Mouse (Mus musculus) hindbrain, embryonic 13.5 days (tissue): Measurements from ENCODE around the gene Gfod1. TPM values are rescaled to one million over a fixed set of nuclear protein-coding genes. Genes with fewer than 3 reads are reported as not detected.

Experiments used
- ATAC-seq: fragments of 200-750 bp; cut with Nextera tagmentation; 2 replicates; pipeline ENCODE4 v1.8.0; 2017; ENCODE audit warnings: moderate TSS enrichment; ENCODE audit not compliant: low FRiP score
- H3K27ac ChIP-seq: fragments of 300-500 bp; sonication (generic); 2 replicates; pipeline ENCODE4 v1.5.1; 2015; ENCODE audit warnings: inconsistent platforms, mild to moderate bottlenecking, moderate library complexity
- H3K27me3 ChIP-seq: fragments of 300-500 bp; sonication (generic); 2 replicates; pipeline ENCODE4 v1.6.1; 2015; ENCODE audit warnings: mild to moderate bottlenecking, inconsistent platforms
- H3K36me3 ChIP-seq: fragments of 300-500 bp; sonication (generic); 2 replicates; pipeline ENCODE4 v1.6.1; 2015; ENCODE audit warnings: mild to moderate bottlenecking, inconsistent platforms
- H3K4me1 ChIP-seq: fragments of 300-500 bp; sonication (generic); replicated peaks from 2 replicates; pipeline ENCODE4 v1.6.1; 2015; ENCODE audit warnings: inconsistent platforms
- H3K4me2 ChIP-seq: fragments of 300-500 bp; sonication (generic); 2 replicates; pipeline ENCODE4 v1.6.1; 2015; ENCODE audit warnings: inconsistent platforms, mild to moderate bottlenecking, moderate library complexity
- H3K4me3 ChIP-seq: fragments of 300-500 bp; sonication (generic); 2 replicates; pipeline ENCODE4 v1.5.1; 2015; ENCODE audit warnings: mild to moderate bottlenecking, inconsistent platforms
- H3K9ac ChIP-seq: fragments of 300-500 bp; sonication (generic); 2 replicates; pipeline ENCODE4 v1.6.1; 2015; ENCODE audit warnings: mild to moderate bottlenecking, inconsistent platforms
- H3K9me3 ChIP-seq: fragments of 300-500 bp; sonication (generic); 2 replicates; pipeline ENCODE4 v1.6.1; 2016; ENCODE audit warnings: inconsistent platforms
- WGBS: fragments of 180-500 bp; shearing (Covaris S2); methylation state at CpG from one replicate; pipeline ENCODE4 v1.1.7; 2015; 5-methylcytosine and 5-hydroxymethylcytosine counted together
- polyA plus RNA-seq: library from polyadenylated mRNA; unstranded; fragments of >200 nt; fragmentation: Nextera tagmentation; extraction: Ambion mirVana; gene quantifications from 2 replicates; pipeline ENCODE4 v1.2.1, GENCODE M21; 2015

Gene Gfod1
- polyA plus RNA-seq, 1 experiment from 2014 or later, result 2.2 TPM

GRCm38 (mm10) chr13:43222084-43222483 lies 81.9 kb downstream of the Gfod1 start:
- WGBS, result 71% methylated on average over 1 of the region's 1 CpGs
- H3K36me3 ChIP-seq, result no peaks in the 10 kb centered on the region
- no peak overlapping the region for H3K9ac ChIP-seq
- no peak overlapping the region for H3K4me2 ChIP-seq
- H3K27ac ChIP-seq, result peak overlapping the region; percentile 74
- no peak overlapping the region for H3K4me3 ChIP-seq
- H3K27me3 ChIP-seq, result no peaks in the 10 kb centered on the region
- no peaks in the 10 kb centered on the region for H3K9me3 ChIP-seq
- peaks cover 8% of the 10 kb centered on the region for H3K4me1 ChIP-seq
- peak; percentile 52; the same call in 1 of the 2 replicates for ATAC-seq

GRCm38 (mm10) chr13:43221290-43221689 lies 82.7 kb downstream of the Gfod1 start:
- ATAC-seq, result no peak
- 94% methylated on average over 6 of the region's 6 CpGs for WGBS
- H3K27ac ChIP-seq, result peak overlapping the region; percentile 74
- no peak overlapping the region for H3K4me3 ChIP-seq
- no peaks in the 10 kb centered on the region for H3K27me3 ChIP-seq
- peaks cover 10% of the 10 kb centered on the region for H3K4me1 ChIP-seq
- H3K4me2 ChIP-seq, result no peak overlapping the region
- no peaks in the 10 kb centered on the region for H3K36me3 ChIP-seq
- H3K9ac ChIP-seq, result no peak overlapping the region
- H3K9me3 ChIP-seq, result no peaks in the 10 kb centered on the region

- 85% methylated on average over 1 of the region's 1 CpGs for WGBS
- Histone ChIP-seq H3K9me3 (no peaks in the 10 kb centered on the region), H3K9ac (no peak overlapping the region), H3K4me3 (no peak overlapping the region), H3K27me3 (no peaks in the 10 kb centered on the region), H3K4me2 (no peak overlapping the region), H3K36me3 (no peaks in the 10 kb centered on the region), H3K4me1 (peaks cover 17% of the 10 kb centered on the region), H3K27ac (no peak overlapping the region)
- no peak for ATAC-seq
Observed at GRCm38 (mm10) chr13:43220635-43221034, 83.3 kb downstream of the Gfod1 start.

- Histone ChIP-seq H3K4me1 (peaks cover 29% of the 10 kb centered on the region), H3K36me3 (no peaks in the 10 kb centered on the region), H3K27me3 (no peaks in the 10 kb centered on the region), H3K4me2 (no peak overlapping the region), H3K4me3 (no peak overlapping the region), H3K27ac (peak overlapping the region; percentile 42; the same call in 1 of the 2 replicates), H3K9me3 (no peaks in the 10 kb centered on the region), H3K9ac (no peak overlapping the region)
- no peak for ATAC-seq
- 61% methylated on average over 4 of the region's 4 CpGs for WGBS
Observed at GRCm38 (mm10) chr13:43218764-43219163, 85.2 kb downstream of the Gfod1 start.

GRCm38 (mm10) chr13:43218284-43218683 lies 85.7 kb downstream of the Gfod1 start:
- ATAC-seq, result no peak
- Histone ChIP-seq H3K9me3 (no peaks in the 10 kb centered on the region), H3K9ac (no peak overlapping the region), H3K4me1 (peaks cover 29% of the 10 kb centered on the region), H3K27me3 (no peaks in the 10 kb centered on the region), H3K4me3 (no peak overlapping the region), H3K36me3 (no peaks in the 10 kb centered on the region), H3K27ac (peak overlapping the region; percentile 42; the same call in 1 of the 2 replicates), H3K4me2 (no peak overlapping the region)
- 71% methylated on average over 4 of the region's 4 CpGs for WGBS

GRCm38 (mm10) chr13:43217686-43218085 lies 86.3 kb downstream of the Gfod1 start:
- WGBS, result 84% methylated on average over 4 of the region's 4 CpGs

GRCm38 (mm10) chr13:43217059-43217458 lies 86.9 kb downstream of the Gfod1 start:
- Histone ChIP-seq H3K4me3 (no peak overlapping the region), H3K4me2 (no peak overlapping the region), H3K27ac (no peak overlapping the region), H3K9ac (no peak overlapping the region), H3K4me1 (peaks cover 34% of the 10 kb centered on the region), H3K36me3 (no peaks in the 10 kb centered on the region), H3K9me3 (no peaks in the 10 kb centered on the region), H3K27me3 (no peaks in the 10 kb centered on the region)
- ATAC-seq, result no peak
- 92% methylated on average over 8 of the region's 8 CpGs for WGBS

More at GRCm38 (mm10) chr13:43217686-43218085, 86.3 kb downstream of the Gfod1 start:
- H3K27me3 ChIP-seq, result no peaks in the 10 kb centered on the region
- no peak overlapping the region for H3K4me2 ChIP-seq
- H3K9me3 ChIP-seq, result no peaks in the 10 kb centered on the region
- no peak overlapping the region for H3K9ac ChIP-seq
- H3K4me3 ChIP-seq, result no peak overlapping the region
- H3K4me1 ChIP-seq, result peaks cover 31% of the 10 kb centered on the region
- no peaks in the 10 kb centered on the region for H3K36me3 ChIP-seq
- ATAC-seq, result no peak
- no peak overlapping the region for H3K27ac ChIP-seq

GRCm38 (mm10) chr13:43215994-43216706 lies 87.8 kb downstream of the Gfod1 start:
- Histone ChIP-seq H3K27me3 (no peaks in the 10 kb centered on the region), H3K4me1 (peaks cover 34% of the 10 kb centered on the region), H3K4me2 (no peak overlapping the region; the same call in 1 of the 2 replicates), H3K36me3 (no peaks in the 10 kb centered on the region), H3K9ac (no peak overlapping the region), H3K9me3 (no peaks in the 10 kb centered on the region), H3K27ac (peak overlapping the region; percentile 65), H3K4me3 (no peak overlapping the region)
- ATAC-seq, result no peak
- 72% methylated on average over 9 of the region's 9 CpGs for WGBS

- peak; percentile 81 for ATAC-seq
- peak overlapping the region; percentile 48 for H3K4me2 ChIP-seq
- 22% methylated on average over 19 of the region's 19 CpGs for WGBS
- H3K27me3 ChIP-seq, result no peaks in the 10 kb centered on the region
- H3K9ac ChIP-seq, result no peak overlapping the region
- no peaks in the 10 kb centered on the region for H3K36me3 ChIP-seq
- peaks cover 34% of the 10 kb centered on the region for H3K4me1 ChIP-seq
- peak overlapping the region; percentile 65 for H3K27ac ChIP-seq
- H3K4me3 ChIP-seq, result 0 out of 2 replicates have a peak overlapping the region, but pooled peaks have one; percentile 18
- no peaks in the 10 kb centered on the region for H3K9me3 ChIP-seq
Observed at GRCm38 (mm10) chr13:43215144-43215993, 88.6 kb downstream of the Gfod1 start.

- Histone ChIP-seq H3K9me3 (no peaks in the 10 kb centered on the region), H3K27me3 (no peaks in the 10 kb centered on the region), H3K4me1 (peaks cover 36% of the 10 kb centered on the region), H3K36me3 (no peaks in the 10 kb centered on the region), H3K9ac (no peak overlapping the region), H3K4me3 (no peak overlapping the region), H3K4me2 (no peak overlapping the region), H3K27ac (no peak overlapping the region)
- no peak for ATAC-seq
- 57% methylated on average over 7 of the region's 7 CpGs for WGBS
Observed at GRCm38 (mm10) chr13:43212338-43212737, 91.6 kb downstream of the Gfod1 start.

GRCm38 (mm10) chr13:43210956-43211355 lies 93.0 kb downstream of the Gfod1 start:
- WGBS, result 93% methylated on average over 5 of the region's 5 CpGs
- no peaks in the 10 kb centered on the region for H3K9me3 ChIP-seq
- no peak overlapping the region for H3K27ac ChIP-seq
- no peaks in the 10 kb centered on the region for H3K27me3 ChIP-seq
- no peak overlapping the region for H3K4me2 ChIP-seq
- peaks cover 37% of the 10 kb centered on the region for H3K4me1 ChIP-seq
- H3K4me3 ChIP-seq, result no peak overlapping the region
- no peak for ATAC-seq
- no peak overlapping the region for H3K9ac ChIP-seq
- H3K36me3 ChIP-seq, result no peaks in the 10 kb centered on the region

GRCm38 (mm10) chr13:43209560-43209959 lies 94.4 kb downstream of the Gfod1 start:
- Histone ChIP-seq H3K4me2 (no peak overlapping the region), H3K9me3 (no peaks in the 10 kb centered on the region), H3K36me3 (no peaks in the 10 kb centered on the region), H3K27me3 (no peaks in the 10 kb centered on the region), H3K9ac (no peak overlapping the region), H3K4me3 (no peak overlapping the region), H3K4me1 (peaks cover 29% of the 10 kb centered on the region), H3K27ac (no peak overlapping the region)
- WGBS, result 87% methylated on average over 5 of the region's 5 CpGs
- ATAC-seq, result no peak
